Mouse (Mus musculus) heart, embryonic 14.5 days (tissue): ENCODE measurements around the gene Ap5m1. TPM values are rescaled to one million over a fixed set of nuclear protein-coding genes. Genes with fewer than 3 reads are reported as not detected.

Experiments
- ATAC-seq: fragments of 200-750 bp; cut with Nextera tagmentation; 2 replicates; pipeline ENCODE4 v1.8.0; 2017; ENCODE audit warnings: low read depth, moderate TSS enrichment; ENCODE audit not compliant: insufficient number of reproducible peaks, insufficient read depth, low FRiP score
- H3K27ac ChIP-seq, 2 experiments: fragments of 200-500 bp in 1 of 2; fragments of 300-500 bp in 1 of 2; sonication (generic) in 1 of 2; replicated peaks in 1 of 2; 2 replicates each; pipeline ENCODE4 v1.5.1; 2012 to 2014; ENCODE audit warnings: low read depth in 2 of 2, low read length in 2 of 2, control low read depth in 1 of 2, mild to moderate bottlenecking in 1 of 2, mixed read lengths in 1 of 2; ENCODE audit not compliant: control insufficient read depth in 1 of 2, insufficient read depth in 1 of 2
- H3K27me3 ChIP-seq: fragments of 300-500 bp; sonication (generic); 2 replicates; pipeline ENCODE4 v1.6.1; 2014; ENCODE audit warnings: mild to moderate bottlenecking, low read length, control low read depth; ENCODE audit not compliant: control insufficient read depth, insufficient read depth
- H3K36me3 ChIP-seq: fragments of 300-500 bp; sonication (generic); 2 replicates; pipeline ENCODE4 v1.6.1; 2014; ENCODE audit warnings: mild to moderate bottlenecking, control low read depth, low read length, mixed read lengths; ENCODE audit not compliant: control insufficient read depth, insufficient read depth
- H3K4me1 ChIP-seq, 2 experiments: fragments of 200-500 bp in 1 of 2; fragments of 300-500 bp in 1 of 2; sonication (generic) in 1 of 2; 2 replicates each; pipeline ENCODE4 v1.6.1; 2012 to 2014; ENCODE audit warnings: low read length in 2 of 2, control low read depth in 1 of 2, mixed read lengths in 1 of 2; ENCODE audit not compliant: control insufficient read depth in 2 of 2, insufficient read depth in 2 of 2
- H3K4me2 ChIP-seq: fragments of 300-500 bp; sonication (generic); 2 replicates; pipeline ENCODE4 v1.6.1; 2014; ENCODE audit warnings: mild to moderate bottlenecking, low read length
- H3K4me3 ChIP-seq, 2 experiments: fragments of 200-500 bp in 1 of 2; fragments of 300-500 bp in 1 of 2; sonication (generic) in 1 of 2; 2 replicates each; pipeline ENCODE4 v1.5.1; 2012 to 2014; ENCODE audit warnings: low read length in 2 of 2, mild to moderate bottlenecking in 2 of 2, control low read depth in 1 of 2, low read depth in 1 of 2, moderate library complexity in 1 of 2; ENCODE audit not compliant: control insufficient read depth in 1 of 2, insufficient read depth in 1 of 2
- H3K9ac ChIP-seq: fragments of 300-500 bp; sonication (generic); 2 replicates; pipeline ENCODE4 v1.6.1; 2014; ENCODE audit warnings: mild to moderate bottlenecking, low read length
- H3K9me3 ChIP-seq: fragments of 300-500 bp; sonication (generic); 2 replicates; pipeline ENCODE4 v1.6.1; 2016; ENCODE audit warnings: low read length, control low read depth; ENCODE audit not compliant: control insufficient read depth
- WGBS: fragments of 180-500 bp; shearing (Covaris S2); extraction: QIAGEN DNeasy Blood & Tissue Kit; methylation state at CpG from one replicate; pipeline ENCODE4 v1.1.7; 2014; 5-methylcytosine and 5-hydroxymethylcytosine counted together
- polyA plus RNA-seq: library from polyadenylated mRNA; unstranded; fragments of >200 nt; fragmentation: Nextera tagmentation; extraction: Ambion mirVana; gene quantifications from 2 replicates; pipeline ENCODE4 v1.2.1, GENCODE M21; 2014

Ap5m1 gene
- 23.4 and 23.6 TPM in 2 replicates for polyA plus RNA-seq

DNA sequence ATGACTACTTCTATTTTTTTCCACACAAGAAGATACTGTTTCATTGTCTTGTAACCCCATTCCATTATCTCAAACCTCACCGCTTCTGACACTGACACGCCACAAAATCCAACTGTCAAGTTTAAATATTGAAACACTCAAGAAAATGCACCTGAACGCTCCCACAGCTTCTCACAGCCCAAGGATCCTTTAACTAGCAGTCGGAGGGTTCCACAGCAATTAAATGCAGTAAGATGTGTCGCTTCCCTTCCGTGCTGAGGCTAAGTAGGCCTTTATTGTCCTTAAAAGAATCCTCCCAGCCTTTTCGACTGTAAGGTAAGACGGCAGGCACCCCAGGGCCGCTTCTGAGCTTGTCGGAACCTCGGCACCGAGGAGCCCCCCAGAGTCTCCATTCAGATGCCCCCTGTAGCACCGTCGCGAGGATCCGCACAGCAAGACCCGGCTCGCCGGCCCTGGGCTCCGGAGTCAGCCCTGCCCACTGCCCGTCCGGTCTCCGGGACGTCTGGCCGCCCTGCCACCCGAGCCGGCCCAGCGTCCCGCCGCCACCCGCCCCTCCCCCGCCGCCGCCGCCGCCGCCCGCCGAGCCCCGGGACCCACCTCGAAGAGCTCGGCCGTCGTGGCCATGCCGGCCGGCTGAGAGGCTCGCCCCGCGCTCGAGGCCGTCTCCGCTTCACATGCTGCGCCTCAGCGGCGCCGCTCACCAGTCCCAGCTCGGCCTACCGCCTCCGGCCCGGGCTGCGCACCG, at the start of gene Ap5m1:
Gene Ap5m1 (plus strand): TSS at position 569 of the 745 bp plus-strand sequence.
- WGBS, result under 1% methylated on average over 62 of the region's 62 CpGs
- H3K9me3 ChIP-seq, result no peaks in the 10 kb centered on the region
- H3K4me3 ChIP-seq, result peak within 1 kb of the TSS; percentile 59 to 93
- peak; percentile 51 for ATAC-seq
- peaks cover 0 to 18% of the 10 kb centered on the region in 2 experiments; a peak in 2 of 4 replicates for H3K4me1 ChIP-seq
- peak within 1 kb of the TSS; percentile 96 for H3K9ac ChIP-seq
- H3K27ac ChIP-seq, result peak within 1 kb of the TSS; percentile 87 to 99
- H3K36me3 ChIP-seq, result no peaks in the 10 kb centered on the region
- H3K4me2 ChIP-seq, result peak within 1 kb of the TSS; percentile 83
- no peaks in the 10 kb centered on the region for H3K27me3 ChIP-seq

GRCm38 (mm10) chr14:49019765-49020164, 46.1 kb upstream of the Ap5m1 start:
- WGBS, result 89% methylated on average over 5 of the region's 5 CpGs
- ATAC-seq, result no peak
- peaks cover 55% of the 10 kb centered on the region for H3K36me3 ChIP-seq

DNA sequence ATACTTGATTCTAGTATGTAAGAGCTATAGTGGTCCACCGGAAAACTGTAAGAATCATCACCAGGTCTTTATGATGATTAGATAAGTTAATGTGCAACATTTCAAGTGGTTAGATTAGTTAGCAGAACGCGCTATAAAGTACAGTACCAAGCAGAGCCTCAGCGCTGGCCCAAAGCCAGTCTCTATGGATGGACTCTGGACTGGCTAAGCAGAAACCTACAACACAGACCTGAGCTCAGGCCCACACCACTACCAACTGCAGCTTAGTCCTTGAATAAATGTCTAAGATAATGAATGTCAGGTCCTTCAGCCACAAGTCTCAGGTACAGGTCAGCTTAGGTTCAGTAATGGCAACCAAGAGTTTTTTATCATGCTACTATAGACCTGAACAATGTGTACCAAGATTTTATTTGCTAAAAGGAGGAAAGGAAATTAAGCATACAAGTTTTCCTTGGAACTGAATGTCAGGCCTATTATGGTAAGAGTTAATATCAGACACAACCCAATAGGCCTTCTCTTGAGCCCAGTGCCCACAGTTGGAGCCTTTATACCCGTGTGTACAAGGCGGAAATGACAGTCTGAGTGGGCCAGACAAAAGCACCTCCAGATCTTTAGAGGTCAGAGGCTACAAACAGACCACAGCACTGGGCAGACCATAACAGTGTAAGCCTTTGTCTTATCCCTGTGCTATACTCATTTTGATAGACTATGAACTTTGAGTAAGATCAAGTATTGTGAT, 38.7 kb upstream of the Ap5m1 start:
- Histone ChIP-seq H3K9ac (no peak overlapping the region), H3K27me3 (no peaks in the 10 kb centered on the region), H3K4me3 (no peak overlapping the region), H3K36me3 (peaks cover 42% of the 10 kb centered on the region), H3K4me2 (no peak overlapping the region), H3K27ac (no peak overlapping the region), H3K9me3 (no peaks in the 10 kb centered on the region), H3K4me1 (no peaks in the 10 kb centered on the region)
- ATAC-seq, result no peak
- 86% methylated on average over 6 of the region's 6 CpGs for WGBS

More at GRCm38 (mm10) chr14:49019765-49020164, 46.1 kb upstream of the Ap5m1 start:
- Histone ChIP-seq H3K4me2 (no peak overlapping the region), H3K27ac (no peak overlapping the region), H3K4me3 (no peak overlapping the region), H3K27me3 (no peaks in the 10 kb centered on the region), H3K9ac (no peak overlapping the region), H3K4me1 (no peaks in the 10 kb centered on the region), H3K9me3 (no peaks in the 10 kb centered on the region)

GRCm38 (mm10) chr14:49027779-49028368, 38.0 kb upstream of the Ap5m1 start:
- H3K9ac ChIP-seq, result no peak overlapping the region
- no peak overlapping the region for H3K4me3 ChIP-seq
- WGBS, result 87% methylated on average over 3 of the region's 3 CpGs
- peaks cover 44% of the 10 kb centered on the region for H3K36me3 ChIP-seq
- no peak for ATAC-seq
- H3K4me1 ChIP-seq, result no peaks in the 10 kb centered on the region
- no peaks in the 10 kb centered on the region for H3K9me3 ChIP-seq
- no peak overlapping the region for H3K27ac ChIP-seq
- H3K27me3 ChIP-seq, result no peaks in the 10 kb centered on the region
- H3K4me2 ChIP-seq, result no peak overlapping the region

DNA sequence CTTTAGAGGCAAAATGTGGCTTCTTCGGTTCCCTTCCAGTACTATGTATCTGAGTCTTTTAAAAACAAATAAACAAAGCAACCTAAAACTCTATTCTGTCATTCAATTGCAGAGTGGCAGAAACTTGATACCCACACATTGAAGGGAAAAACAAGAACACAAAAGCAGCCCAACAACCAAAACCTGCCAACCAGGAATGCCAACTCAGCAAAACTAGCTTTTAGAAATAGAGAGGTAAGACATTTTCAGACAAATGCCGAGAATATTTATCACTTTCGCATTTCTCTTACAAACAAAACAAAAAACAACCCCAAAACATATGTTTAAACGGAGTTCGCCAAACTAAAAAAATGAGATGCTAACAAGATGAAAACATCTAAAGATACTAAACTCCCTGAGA, 36.9 kb upstream of the Ap5m1 start:
- Histone ChIP-seq H3K4me2 (no peak overlapping the region), H3K36me3 (peaks cover 53% of the 10 kb centered on the region), H3K27me3 (no peaks in the 10 kb centered on the region), H3K4me1 (no peaks in the 10 kb centered on the region), H3K9ac (no peak overlapping the region), H3K9me3 (no peaks in the 10 kb centered on the region), H3K4me3 (no peak overlapping the region), H3K27ac (no peak overlapping the region)
- no peak for ATAC-seq
- WGBS, result 92% methylated on average over 5 of the region's 5 CpGs

DNA sequence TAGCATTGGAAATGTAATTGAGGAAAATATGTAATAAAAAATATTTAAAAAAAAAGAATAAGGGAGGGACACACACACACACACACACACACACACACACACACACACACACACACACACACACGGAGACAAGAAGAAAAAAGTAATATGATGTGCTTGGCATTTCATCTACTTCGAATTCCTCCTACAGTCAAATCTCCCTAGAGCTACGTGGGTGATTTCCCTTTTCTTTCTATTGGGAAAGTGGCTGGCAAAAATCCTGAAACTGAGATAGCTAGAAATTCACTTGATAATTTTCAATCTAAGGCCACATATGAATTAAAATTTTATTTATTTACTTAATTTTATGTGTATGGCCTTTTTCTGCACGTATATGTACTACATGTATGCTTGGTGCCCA, 20.3 kb upstream of the Ap5m1 start:
- WGBS, result 92% methylated on average over 4 of the region's 4 CpGs

GRCm38 (mm10) chr14:49049492-49049891, 16.4 kb upstream of the Ap5m1 start:
- Histone ChIP-seq H3K4me1 (no peaks in the 10 kb centered on the region), H3K9me3 (no peaks in the 10 kb centered on the region), H3K4me2 (no peak overlapping the region), H3K36me3 (peaks cover 16% of the 10 kb centered on the region), H3K9ac (no peak overlapping the region), H3K27ac (no peak overlapping the region), H3K27me3 (no peaks in the 10 kb centered on the region), H3K4me3 (no peak overlapping the region)
- no peak for ATAC-seq

More for the DNA sequence above, 20.3 kb upstream of the Ap5m1 start:
- Histone ChIP-seq H3K4me2 (no peak overlapping the region), H3K27ac (no peak overlapping the region), H3K9ac (no peak overlapping the region), H3K9me3 (no peaks in the 10 kb centered on the region), H3K36me3 (peaks cover 8% of the 10 kb centered on the region), H3K4me3 (no peak overlapping the region), H3K4me1 (no peaks in the 10 kb centered on the region), H3K27me3 (no peaks in the 10 kb centered on the region)
- no peak for ATAC-seq
